Mouse (Mus musculus): ENCODE results near the gene Hsdl2.

DNA sequence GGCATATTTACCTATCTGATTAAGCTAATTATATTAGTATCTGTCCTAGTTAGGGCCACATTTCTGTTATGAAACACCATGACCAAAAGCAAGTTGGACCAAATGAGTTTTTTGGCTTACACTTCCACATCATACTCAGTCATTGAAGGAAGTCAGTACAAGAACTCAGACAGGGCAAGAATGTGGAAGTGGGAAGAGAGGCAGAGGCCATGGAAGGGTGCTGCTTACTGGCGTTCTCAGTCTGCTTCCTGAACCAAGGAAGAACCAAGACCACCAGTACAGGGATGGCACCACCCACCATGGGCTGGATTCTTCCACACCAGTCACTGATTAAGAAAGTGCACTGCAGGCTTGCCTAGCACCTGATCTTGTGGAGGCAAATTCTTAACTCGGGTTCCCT is 13.3 kb downstream of the Hsdl2 start:
- TF ChIP-seq CTCF (IDR thresholded peaks at IDR 0.05; ENCODE audit: low read depth, low read length): no peak
- TF ChIP-seq POLR2A (IDR thresholded peaks at IDR 0.05; ENCODE audit: extremely low read depth, insufficient read depth, low read length): no peak

All from liver, adult 2 months (tissue).